Mouse (Mus musculus) bone marrow macrophage, adult 2 months (primary cell): ENCODE measurements at regions not wholly inside any gene's neighbourhood (a gene's known extent, or its start where the extent isn't known, plus 50 kb on each side); places are given as distances from the start of the nearest gene placed in this dataset.

Experiments used
- H3K27ac ChIP-seq: 2 replicates; pipeline ENCODE4 v1.5.1; 2012; ENCODE audit warnings: low read depth, low read length; ENCODE audit not compliant: insufficient read depth
- H3K4me1 ChIP-seq: 2 replicates; pipeline ENCODE4 v1.6.1; 2012; ENCODE audit warnings: low read length; ENCODE audit not compliant: control insufficient read depth, insufficient read depth
- H3K4me3 ChIP-seq: 2 replicates; pipeline ENCODE4 v1.5.1; 2012; ENCODE audit warnings: mild to moderate bottlenecking, low read length, moderate library complexity; ENCODE audit not compliant: insufficient read depth
- CTCF ChIP-seq: IDR thresholded peaks from 2 replicates; pipeline ENCODE4 v1.5.1; 2012; ENCODE audit warnings: low read depth, mild to moderate bottlenecking, low read length, moderate library complexity
- POLR2A ChIP-seq: IDR thresholded peaks from 2 replicates; pipeline ENCODE4 v1.6.1; 2012; ENCODE audit warnings: mild to moderate bottlenecking, low read depth, low read length, borderline replicate concordance

GRCm38 (mm10) chrX:11747386-11748121 lies 412.6 kb downstream of the Bcor start:
- Histone ChIP-seq H3K27ac (no peak overlapping the region), H3K4me1 (peaks cover 17% of the 10 kb centered on the region), H3K4me3 (no peak overlapping the region)
- TF ChIP-seq POLR2A: no peak
- TF ChIP-seq CTCF: no peak

GRCm38 (mm10) chrX:11748278-11748677 lies 411.9 kb downstream of the Bcor start:
- Histone ChIP-seq H3K4me3 (no peak overlapping the region), H3K27ac (no peak overlapping the region), H3K4me1 (peaks cover 24% of the 10 kb centered on the region)
- TF ChIP-seq POLR2A: no peak
- no peak for TF ChIP-seq CTCF

DNA sequence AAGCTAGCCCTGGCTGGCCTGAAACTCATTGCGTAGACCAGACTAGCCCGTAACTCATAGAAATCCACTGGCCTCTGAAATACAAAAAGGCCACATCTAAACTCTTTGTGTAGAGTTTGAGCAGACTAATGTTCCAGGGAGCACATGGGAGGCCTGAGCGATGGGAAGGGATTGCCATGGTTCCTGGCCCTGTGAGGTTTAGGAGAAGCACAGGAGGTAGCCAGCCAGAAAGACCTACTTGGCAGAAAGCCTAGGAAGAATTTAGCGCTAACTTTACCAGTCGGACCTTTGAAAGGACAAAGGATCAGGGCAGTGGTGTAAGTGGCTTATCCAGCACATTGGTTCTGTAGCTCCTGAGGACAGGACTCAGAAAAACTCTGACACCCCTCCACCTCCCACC lies 407.6 kb downstream of the Bcor start:
- peak overlapping the region; percentile 80 for H3K27ac ChIP-seq
- no peak overlapping the region for H3K4me3 ChIP-seq
- TF ChIP-seq POLR2A: no peak
- no peak for TF ChIP-seq CTCF
- H3K4me1 ChIP-seq: peaks cover 23% of the 10 kb centered on the region

DNA sequence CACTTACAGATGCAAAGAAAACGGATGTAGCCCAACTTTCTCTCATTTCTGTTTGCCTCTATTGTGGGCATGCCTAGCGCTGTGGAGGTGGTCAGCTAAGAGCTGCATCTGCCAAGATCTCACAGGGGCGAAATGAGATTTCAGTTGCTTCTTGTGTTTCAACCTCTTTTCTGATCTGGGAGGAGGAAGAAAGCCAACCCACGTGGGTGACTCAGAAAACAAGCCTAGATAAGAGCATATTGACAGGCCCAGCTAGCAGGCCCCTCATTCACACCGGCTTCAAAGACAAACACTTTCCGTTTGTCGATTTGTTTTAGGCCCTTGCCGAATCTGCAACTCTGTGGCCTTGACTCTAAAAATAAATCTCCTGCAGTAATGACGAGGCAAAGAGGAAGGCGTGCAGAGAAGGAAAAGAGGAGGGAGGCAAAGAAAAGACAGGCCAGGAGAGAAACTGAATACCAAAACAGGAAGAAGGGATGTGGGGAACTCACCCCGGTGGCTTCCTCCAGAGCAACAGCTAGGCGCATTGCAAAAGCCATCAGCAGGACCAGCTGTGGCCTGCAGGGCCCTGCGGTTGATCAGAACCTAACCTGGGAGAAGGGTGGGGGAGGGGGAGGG lies 407.1 kb downstream of the Bcor start:
- Histone ChIP-seq H3K4me3 (peak overlapping the region; percentile 14; the same call in 1 of the 2 replicates), H3K4me1 (peaks cover 20% of the 10 kb centered on the region), H3K27ac (peak overlapping the region; percentile 80)
- TF ChIP-seq CTCF (no peak), POLR2A (no peak)

DNA sequence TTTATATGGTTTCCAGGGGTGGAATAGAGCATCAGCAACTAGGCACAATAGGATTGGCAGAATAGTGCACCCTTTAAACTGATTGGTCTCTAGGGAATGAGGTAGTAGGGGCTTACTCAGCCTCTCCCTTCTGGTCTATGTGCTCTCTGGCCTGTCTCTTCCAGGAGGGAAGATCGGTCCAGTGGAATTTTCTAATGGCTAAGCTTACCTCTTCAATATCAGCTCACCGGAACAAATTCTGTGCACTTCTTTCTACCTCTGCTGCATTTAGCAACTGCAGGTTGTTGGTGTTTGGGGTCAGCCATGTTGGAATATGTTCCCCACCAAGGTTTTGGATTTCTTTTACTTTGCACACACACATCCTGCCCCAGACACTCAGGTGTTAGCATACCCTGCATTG lies 405.1 kb downstream of the Bcor start:
- Histone ChIP-seq H3K4me1 (peaks cover 17% of the 10 kb centered on the region), H3K4me3 (no peak overlapping the region), H3K27ac (no peak overlapping the region)
- TF ChIP-seq POLR2A (no peak), CTCF (no peak)

DNA sequence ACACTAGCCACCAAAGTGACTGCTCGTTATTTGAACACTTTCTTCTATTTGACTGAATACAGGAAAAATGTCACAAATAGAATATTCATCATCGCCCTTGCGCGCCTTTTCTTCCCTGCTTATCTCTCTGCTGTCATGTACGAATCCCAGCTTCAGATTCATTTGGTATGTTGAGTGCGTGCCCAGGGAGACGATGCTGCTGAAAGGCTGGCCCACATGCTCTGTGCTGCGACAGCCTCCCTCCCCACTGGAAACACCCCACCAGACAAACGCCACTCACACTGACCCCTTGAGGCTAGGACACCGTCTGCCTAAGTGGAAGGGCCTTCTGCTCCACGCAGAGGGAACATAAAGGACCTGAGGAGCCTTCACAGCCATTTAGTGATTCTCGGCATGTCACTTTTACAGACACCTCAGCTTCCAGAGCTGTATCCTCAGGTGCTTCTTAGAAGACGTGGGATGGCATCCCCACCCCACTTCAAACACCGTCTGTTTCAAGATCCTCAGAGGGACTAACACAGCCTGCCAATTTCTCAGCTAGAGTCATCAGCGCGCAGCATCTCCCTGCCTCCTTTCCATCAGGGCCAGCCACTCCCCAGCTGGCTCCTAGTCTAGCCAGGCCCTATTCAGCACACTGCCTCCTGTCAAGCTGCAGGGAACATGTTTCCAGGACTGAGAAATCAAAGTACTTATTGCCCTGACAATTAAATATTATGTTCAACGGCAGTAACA lies 396.6 kb downstream of the Bcor start:
- no peaks in the 10 kb centered on the region for H3K4me1 ChIP-seq
- H3K4me3 ChIP-seq: no peak overlapping the region
- no peak for TF ChIP-seq CTCF
- no peak for TF ChIP-seq POLR2A
- no peak overlapping the region for H3K27ac ChIP-seq

- TF ChIP-seq POLR2A (no peak), CTCF (no peak)
- H3K4me3 ChIP-seq: no peak overlapping the region
- H3K4me1 ChIP-seq: peaks cover 6% of the 10 kb centered on the region; the same call in 1 of the 2 replicates
- H3K27ac ChIP-seq: no peak overlapping the region
Observed at GRCm38 (mm10) chrX:11776236-11776899, 383.8 kb downstream of the Bcor start.

DNA sequence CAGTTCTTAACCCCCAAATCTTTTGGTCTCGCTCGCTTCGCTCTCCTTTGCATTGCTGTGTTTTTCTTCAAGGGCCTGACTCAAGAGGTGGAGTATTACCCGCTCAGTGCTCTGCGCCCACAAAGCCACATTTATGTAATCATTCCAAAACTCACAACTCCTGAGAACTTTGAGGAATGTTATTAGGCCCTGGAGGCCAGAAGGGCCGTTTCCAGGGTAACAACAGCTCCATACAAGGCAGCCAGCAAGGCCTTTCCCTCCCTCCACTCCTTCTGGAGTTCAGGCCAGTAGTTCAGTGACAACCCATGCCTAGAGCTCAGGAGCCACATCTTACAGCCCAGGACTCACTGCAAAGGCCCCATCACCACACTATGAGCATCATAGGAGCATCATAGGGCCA lies 365.1 kb downstream of the Bcor start:
- Histone ChIP-seq H3K4me1 (no peaks in the 10 kb centered on the region), H3K4me3 (no peak overlapping the region), H3K27ac (no peak overlapping the region)
- no peak for TF ChIP-seq POLR2A
- TF ChIP-seq CTCF: no peak

- TF ChIP-seq POLR2A: no peak
- no peak for TF ChIP-seq CTCF
Observed at GRCm38 (mm10) chrX:11797870-11798269, 362.3 kb downstream of the Bcor start.

More at GRCm38 (mm10) chrX:11797870-11798269, 362.3 kb downstream of the Bcor start:
- Histone ChIP-seq H3K4me3 (no peak overlapping the region), H3K27ac (no peak overlapping the region), H3K4me1 (peaks cover 9% of the 10 kb centered on the region)
